Mouse (Mus musculus) c-Kit-positive CD71-positive TER-119-positive erythroid progenitor cells, embryonic 14.5 days (primary cell): Measurements from ENCODE around the gene Gm32717.
"Not testable (repeated sequence)": the region's sequence is repeated elsewhere in the genome, so short reads cannot be mapped to it uniquely, and the experiment has no call there.

ENCODE experiments used
- DNase-seq: peaks from one replicate; pipeline ENCODE4 v3.0.0-alpha.2; 2013; ENCODE audit warnings: low spot score

Gene Gm32717

DNA sequence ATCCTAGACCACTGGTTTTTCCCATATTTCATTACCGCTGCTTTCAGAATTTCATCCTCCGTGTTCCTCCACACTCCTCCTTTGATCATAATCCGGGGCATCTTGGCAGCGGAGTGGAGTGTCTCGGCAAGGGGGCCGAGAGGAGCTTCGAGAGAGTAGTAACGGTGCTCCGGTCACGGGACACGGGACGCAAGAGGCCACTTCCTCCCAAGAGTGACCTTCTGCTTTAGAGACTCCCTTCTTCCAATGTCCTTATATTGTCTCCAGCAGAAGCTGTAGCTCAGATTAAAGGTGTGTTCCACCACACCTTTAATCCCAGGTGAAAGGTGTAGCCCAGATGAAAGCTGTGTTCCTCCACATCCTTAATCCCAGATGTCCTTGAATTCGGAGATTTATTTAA is at the start of gene Gm32717:
Gene Gm32717, minus strand, starts transcription at position 101 of the 400 bp plus-strand sequence.
- DNase-seq = not testable (repeated sequence)

DNA sequence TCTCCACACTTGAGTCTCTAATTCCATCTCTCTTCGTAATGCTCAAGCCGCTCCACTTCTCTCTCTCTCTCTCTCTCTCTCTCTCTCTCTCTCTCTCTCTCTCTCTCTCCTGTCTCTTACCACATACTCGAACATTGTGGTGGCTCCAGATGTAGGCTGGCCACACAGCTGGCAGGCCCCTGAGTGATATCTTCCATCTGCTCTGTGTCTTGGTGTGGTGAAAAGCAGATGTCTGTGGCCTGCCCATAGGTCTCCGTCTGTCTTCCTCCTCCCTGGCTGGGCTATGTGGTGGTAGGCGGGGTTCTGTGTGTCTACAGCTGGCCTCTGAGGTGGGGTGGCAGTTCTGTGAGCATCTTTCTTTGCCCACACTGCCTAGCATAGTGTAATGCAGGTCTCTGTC is 42.4 kb upstream of the Gm32717 start:
- DNase-seq = not testable (repeated sequence)

DNA sequence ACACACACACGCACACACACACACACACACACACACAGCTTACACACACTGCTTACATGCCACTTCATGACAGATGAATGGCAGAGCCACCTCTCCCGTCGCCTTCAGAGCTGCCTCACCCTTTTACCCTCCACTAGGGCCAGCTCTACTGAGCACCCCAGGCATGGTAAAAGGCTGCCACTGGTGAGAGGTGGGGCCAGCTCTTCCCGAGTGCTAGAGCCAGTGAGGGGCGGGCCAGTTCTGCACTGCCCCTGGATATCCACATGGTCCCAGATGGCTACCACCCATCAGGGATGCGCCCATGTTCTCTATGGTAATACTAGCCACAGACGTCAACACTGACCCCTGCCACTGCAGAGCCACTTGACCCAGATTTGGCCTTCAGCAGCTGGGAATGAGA is 42.0 kb upstream of the Gm32717 start:
- DNase-seq = not testable (repeated sequence)

DNA sequence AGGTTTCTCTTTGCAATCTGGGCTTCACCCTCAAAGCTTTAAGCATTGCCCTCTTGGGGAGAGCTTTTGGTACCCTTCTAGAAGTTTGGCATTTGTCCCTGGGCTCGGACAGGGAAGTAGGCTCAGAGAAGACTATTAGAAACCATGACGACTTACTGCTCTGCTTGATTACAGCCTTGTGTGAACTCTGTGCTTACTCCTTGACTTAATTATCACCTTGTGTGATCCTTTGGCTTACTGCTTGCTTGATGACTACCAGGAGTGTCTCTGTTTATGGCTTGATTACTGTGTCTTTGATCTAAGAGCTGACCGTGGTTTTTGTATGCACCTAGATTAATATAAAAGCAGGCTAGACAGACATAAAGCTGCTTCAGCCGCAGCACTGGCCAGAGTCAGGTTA is 37.5 kb upstream of the Gm32717 start:
- DNase-seq = not testable (repeated sequence)

- not testable (repeated sequence) for DNase-seq
These were observed 30.8 kb upstream of the Gm32717 start for GRCm38 (mm10) chr10:118271416-118271815.

GRCm38 (mm10) chr10:118268812-118269211 is 28.2 kb upstream of the Gm32717 start:
- DNase-seq = not testable (repeated sequence)

GRCm38 (mm10) chr10:118258388-118258787 is 17.8 kb upstream of the Gm32717 start, which contains the start of gene Gm32802:
Gene Gm32802, plus strand, starts transcription at chr10:118258688.
- DNase-seq = not testable (repeated sequence)

DNA sequence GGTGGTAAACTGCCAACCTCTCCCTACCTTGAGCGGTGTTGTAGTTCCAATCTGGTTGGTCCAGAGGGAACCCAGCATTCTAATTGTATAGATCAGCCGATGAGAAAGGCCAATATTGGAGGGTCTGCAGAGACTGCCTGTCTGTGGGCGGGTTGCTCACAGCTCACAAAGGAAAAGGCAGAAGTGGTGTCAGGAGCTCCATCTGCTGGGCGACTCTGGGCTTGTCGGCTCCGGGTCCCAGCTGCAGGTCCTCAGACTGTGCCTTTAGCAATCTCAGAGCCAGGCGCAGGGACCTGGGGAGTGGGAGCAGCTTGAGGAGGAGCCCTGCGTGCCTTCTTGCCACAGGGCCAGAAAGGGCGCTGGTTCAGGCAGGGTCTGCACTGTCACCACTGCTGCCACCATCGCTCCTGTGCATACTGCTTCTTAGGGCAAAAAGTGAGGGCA is 10.3 kb upstream of the Gm32717 start:
- no peak for DNase-seq

- not testable (repeated sequence) for DNase-seq
These were observed 8.5 kb upstream of the Gm32717 start for GRCm38 (mm10) chr10:118249006-118249595.

- not testable (repeated sequence) for DNase-seq
These were observed 8.0 kb downstream of the Gm32717 start for GRCm38 (mm10) chr10:118232607-118233006.

- not testable (repeated sequence) for DNase-seq
These were observed 13.0 kb downstream of the Gm32717 start for GRCm38 (mm10) chr10:118227629-118228028.

DNA sequence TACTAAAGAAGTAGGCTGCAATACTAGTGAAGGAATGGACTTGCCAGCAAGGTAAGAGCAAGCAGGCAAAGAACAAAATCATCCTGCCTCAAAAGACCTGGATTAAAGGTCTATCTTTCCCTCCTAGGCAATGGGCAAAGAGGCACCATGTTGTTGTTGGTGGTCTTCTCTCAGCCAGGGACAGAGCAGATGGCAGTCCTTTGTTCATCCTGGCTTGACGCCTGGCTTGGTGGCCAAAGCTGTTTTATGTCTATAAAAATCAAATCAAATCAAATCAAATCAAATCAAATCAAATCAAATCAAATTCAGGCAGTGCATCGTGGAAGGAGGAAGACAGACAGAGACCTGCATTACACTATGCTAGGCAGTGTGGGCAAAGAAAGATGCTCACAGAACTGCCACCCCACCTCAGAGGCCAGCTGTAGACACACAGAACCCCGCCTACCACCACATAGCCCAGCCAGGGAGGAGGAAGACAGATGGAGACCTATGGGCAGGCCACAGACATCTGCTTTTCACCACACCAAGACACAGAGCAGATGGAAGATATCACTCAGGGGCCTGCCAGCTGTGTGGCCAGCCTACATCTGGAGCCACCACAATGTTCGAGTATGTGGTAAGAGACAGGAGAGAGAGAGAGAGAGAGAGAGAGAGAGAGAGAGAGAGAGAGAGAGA is 24.7 kb downstream of the Gm32717 start:
- DNase-seq = not testable (repeated sequence)

GRCm38 (mm10) chr10:118204642-118205041 is 35.9 kb downstream of the Gm32717 start, which contains the start of gene Il22:
Gene Il22, plus strand, starts transcription at chr10:118204942.
- DNase-seq = no peak

DNA sequence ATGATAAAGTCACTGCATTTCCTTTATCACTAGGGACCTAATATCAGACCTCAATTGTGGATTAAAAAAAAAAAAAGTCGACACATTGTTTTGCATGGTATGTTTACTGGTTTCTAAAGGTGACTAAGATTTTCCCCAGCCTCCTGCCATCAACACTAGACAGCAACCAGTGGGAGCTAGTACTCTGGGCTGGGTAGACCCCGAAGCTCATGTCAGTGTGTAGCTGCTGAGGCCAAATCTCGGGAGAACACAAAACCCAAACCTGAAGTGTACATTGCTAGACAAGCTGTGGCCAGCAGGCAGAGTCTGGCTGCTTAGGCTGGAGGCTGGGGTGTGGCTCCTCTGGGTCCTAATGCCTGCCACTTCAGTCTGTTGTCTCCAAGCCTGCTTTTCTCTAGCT is 45.4 kb downstream of the Gm32717 start:
- DNase-seq = not testable (repeated sequence)
